Mouse (Mus musculus) splenic B cell, adult 2 months (primary cell): Measurements from ENCODE around the gene Gcfc2.
A peak's percentile ranks its signal among the peaks of the same experiment; 100 is the strongest.

Experiments used
- DNase-seq: peaks from one replicate; pipeline ENCODE4 v3.0.0-alpha.2; 2011; ENCODE audit warnings: low read depth, low spot score
- H3K27me3 ChIP-seq: 2 replicates; pipeline ENCODE4 v1.6.1; 2012; ENCODE audit warnings: mild to moderate bottlenecking, low read length, moderate library complexity, mixed read lengths; ENCODE audit not compliant: control insufficient read depth, poor library complexity, insufficient read depth, severe bottlenecking
- H3K36me3 ChIP-seq: 2 replicates; pipeline ENCODE4 v1.6.1; 2012; ENCODE audit warnings: mild to moderate bottlenecking, low read length, moderate library complexity, mixed read lengths; ENCODE audit not compliant: control insufficient read depth, poor library complexity, insufficient read depth, severe bottlenecking

The Gcfc2 gene

GRCm38 (mm10) chr6:81923523-81924142 lies at the start of gene Gcfc2:
Gcfc2 (plus strand) TSS chr6:81923669.
- no peaks in the 10 kb centered on the region for H3K36me3 ChIP-seq
- peak; percentile 94 for DNase-seq
- H3K27me3 ChIP-seq: no peaks in the 10 kb centered on the region

DNA sequence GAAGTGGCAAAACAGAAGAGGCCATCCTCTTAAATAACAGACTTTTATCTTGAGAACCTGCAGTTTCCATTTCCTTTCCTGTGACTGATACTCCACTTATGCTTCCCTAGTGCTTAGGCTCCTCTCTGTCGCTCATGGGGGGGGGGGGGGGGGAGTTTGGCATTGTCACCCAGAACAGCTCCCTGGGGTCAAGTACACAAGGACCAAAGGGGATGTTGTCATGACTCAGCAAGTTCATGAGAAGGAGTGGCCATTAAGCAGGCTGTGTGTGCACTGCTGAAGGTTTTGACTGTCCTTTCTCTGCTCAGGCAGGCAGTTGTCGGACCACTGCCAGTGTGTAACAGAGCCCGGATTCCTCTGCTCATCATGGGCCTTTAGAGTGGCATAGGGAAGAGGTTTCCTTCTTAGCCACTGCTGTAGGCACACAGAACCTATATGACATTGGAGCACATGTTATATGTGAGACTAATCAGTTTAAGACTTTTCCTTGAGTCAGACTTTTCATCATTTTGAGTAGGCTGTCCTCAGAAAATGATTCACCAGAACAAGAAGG lies 27.7 kb upstream of the Gcfc2 start:
- no peak for DNase-seq
- Histone ChIP-seq H3K27me3 (no peaks in the 10 kb centered on the region), H3K36me3 (no peaks in the 10 kb centered on the region)

GRCm38 (mm10) chr6:81910302-81910855 lies 13.1 kb upstream of the Gcfc2 start:
- no peak for DNase-seq
- Histone ChIP-seq H3K27me3 (no peaks in the 10 kb centered on the region), H3K36me3 (no peaks in the 10 kb centered on the region)

DNA sequence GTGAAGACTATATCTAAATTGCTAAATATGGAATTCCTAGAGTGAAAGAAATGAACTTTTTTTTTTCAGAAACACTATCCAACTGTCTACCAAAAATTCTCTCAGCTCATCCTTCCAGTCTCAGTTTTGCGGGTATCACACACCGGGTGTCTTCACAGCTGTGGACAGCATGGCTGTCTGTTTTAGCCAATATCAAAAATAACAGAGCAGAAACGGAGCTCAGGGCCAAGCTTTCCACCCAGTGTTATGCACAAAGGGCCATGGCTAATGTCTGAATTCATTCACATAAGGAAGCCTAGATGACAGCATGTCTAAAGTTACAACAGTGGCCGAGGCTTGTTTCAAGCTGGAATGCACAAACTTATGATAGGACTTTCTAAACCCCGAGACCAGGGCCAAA lies 12.2 kb upstream of the Gcfc2 start:
- H3K36me3 ChIP-seq: no peaks in the 10 kb centered on the region
- DNase-seq: no peak
- H3K27me3 ChIP-seq: no peaks in the 10 kb centered on the region

- DNase-seq: no peak
- no peaks in the 10 kb centered on the region for H3K27me3 ChIP-seq
- H3K36me3 ChIP-seq: no peaks in the 10 kb centered on the region
Observed at GRCm38 (mm10) chr6:81911713-81912112, 11.8 kb upstream of the Gcfc2 start.

DNA sequence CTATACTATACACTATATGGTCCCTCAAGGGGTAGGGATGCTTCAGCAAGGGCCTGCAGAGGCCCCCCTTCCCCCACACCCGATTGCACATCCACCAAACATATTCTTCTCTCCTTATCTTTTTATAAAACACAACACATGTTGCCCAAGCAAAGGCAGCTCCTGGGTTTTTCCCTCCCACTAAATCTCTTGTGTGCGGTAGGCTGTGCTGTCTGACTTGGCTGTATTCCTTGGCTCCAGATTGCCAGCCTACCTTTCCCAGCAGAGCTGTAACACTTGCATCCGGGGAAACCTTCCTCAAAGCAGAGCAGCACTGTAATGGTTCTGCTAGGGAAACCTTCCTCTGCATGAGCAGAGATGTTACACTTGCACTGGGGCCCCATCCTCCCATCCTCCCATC lies 11.3 kb upstream of the Gcfc2 start:
- H3K27me3 ChIP-seq: no peaks in the 10 kb centered on the region
- no peaks in the 10 kb centered on the region for H3K36me3 ChIP-seq
- DNase-seq: no peak

DNA sequence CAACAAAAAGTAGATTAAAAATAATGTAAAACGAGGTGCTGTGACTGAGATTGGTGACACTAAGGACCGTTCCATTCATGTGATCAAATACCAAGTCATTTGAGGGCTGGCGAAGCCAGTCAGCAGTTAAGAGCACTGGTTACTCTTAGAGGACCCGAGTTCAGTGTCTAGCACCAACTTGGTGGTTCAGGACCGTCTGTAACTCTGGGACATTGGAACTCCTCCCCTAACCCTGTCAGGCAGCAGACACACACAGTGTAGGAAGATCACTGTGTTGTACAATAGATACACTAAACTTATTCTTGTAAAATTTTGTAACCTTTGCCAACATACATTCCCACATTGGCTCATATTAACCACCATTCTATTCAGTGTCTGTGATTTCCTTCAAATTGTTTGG lies 835 bp downstream of the Gcfc2 start:
- Histone ChIP-seq H3K27me3 (no peaks in the 10 kb centered on the region), H3K36me3 (no peaks in the 10 kb centered on the region)
- DNase-seq: peak; percentile 4

GRCm38 (mm10) chr6:81929402-81929801 lies 5.9 kb downstream of the Gcfc2 start:
- Histone ChIP-seq H3K36me3 (peaks cover 3% of the 10 kb centered on the region; the same call in 1 of the 2 replicates), H3K27me3 (no peaks in the 10 kb centered on the region)
- DNase-seq: no peak

DNA sequence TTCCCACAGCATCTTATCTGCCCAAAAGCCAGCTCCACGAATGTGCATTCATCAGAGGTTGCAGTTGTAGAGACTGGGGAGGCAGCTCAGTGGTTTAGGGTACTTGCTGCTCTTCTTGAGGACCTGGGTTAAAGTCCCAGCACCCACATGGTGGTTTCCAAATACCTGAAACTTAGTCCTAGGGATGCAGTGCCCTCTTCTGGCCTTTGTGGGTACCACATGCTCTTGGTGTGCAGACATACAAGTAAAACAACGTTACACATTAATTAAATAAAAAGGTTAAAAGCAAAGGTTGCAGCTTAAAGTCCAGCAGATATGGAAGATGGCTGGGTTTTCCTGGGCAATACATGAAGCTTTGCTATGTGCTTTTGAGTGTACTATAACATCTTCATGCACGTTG lies 9.8 kb downstream of the Gcfc2 start:
- H3K27me3 ChIP-seq: no peaks in the 10 kb centered on the region
- peak; percentile 17 for DNase-seq
- peaks cover 6% of the 10 kb centered on the region; the same call in 1 of the 2 replicates for H3K36me3 ChIP-seq

- no peaks in the 10 kb centered on the region for H3K27me3 ChIP-seq
- no peak for DNase-seq
Observed at GRCm38 (mm10) chr6:81941718-81942117, 18.2 kb downstream of the Gcfc2 start.

DNA sequence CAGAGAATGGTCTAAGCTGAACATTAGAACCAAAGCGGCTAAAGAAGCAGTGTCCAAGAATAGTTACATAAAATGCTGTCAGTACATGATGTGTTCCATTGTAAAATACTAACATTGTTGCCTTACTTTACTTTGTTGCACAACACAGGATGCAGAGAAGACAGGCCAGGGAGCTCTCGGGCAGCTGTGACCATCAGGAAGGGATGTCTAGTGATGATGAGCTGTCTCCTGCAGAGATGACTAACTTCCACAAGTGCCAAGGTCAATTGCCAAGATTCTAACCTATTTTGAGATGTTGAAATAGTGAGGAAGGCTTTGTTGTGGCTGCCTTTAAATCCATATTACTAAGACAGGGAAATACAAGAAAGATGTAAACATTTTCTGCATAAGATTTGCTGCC lies 19.8 kb downstream of the Gcfc2 start:
- H3K27me3 ChIP-seq: no peaks in the 10 kb centered on the region
- no peak for DNase-seq
- H3K36me3 ChIP-seq: peaks cover 8% of the 10 kb centered on the region

More at GRCm38 (mm10) chr6:81941718-81942117, 18.2 kb downstream of the Gcfc2 start:
- peaks cover 11% of the 10 kb centered on the region for H3K36me3 ChIP-seq

DNA sequence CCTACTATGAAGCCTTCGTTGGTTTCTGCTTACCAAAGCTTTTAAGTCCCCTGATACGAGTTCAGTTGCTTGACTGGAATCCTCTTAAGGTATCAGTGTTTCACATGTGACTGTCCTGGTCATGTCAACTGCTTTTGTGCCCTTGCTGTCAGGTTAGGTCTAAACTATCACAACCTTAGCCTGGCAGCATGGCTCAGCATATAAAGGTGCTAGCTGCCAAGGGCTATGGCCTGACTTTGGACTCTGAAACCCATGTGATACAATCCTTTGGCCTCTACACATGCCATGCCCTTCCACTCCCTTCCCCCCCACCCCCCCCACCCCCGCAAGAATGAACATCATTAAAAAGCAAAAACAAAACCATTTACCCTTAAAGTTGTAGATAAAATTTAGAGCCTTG lies 21.0 kb downstream of the Gcfc2 start:
- H3K36me3 ChIP-seq: peaks cover 8% of the 10 kb centered on the region
- H3K27me3 ChIP-seq: no peaks in the 10 kb centered on the region
- no peak for DNase-seq

- Histone ChIP-seq H3K36me3 (peaks cover 4% of the 10 kb centered on the region), H3K27me3 (no peaks in the 10 kb centered on the region)
- no peak for DNase-seq
Observed at GRCm38 (mm10) chr6:81946906-81947305, 23.4 kb downstream of the Gcfc2 start.

DNA sequence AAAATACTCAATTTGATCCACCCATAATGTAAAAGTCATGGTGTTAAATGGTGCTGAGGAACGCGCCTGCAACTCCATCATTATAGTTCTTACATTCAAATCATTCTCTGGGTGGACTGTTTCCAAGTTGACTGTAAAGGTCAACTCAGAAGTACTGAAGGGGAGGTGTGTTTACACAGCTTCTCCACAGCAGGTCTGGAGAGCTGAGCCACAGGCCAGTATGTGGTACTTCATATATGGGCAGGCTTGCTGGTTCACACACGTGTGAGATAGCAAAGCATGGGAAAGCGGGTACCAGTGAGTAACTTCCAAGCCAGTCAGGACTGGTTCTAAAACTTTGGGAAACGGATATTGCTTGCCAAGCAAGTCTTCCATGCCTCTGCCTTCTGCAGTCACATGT lies 31.7 kb downstream of the Gcfc2 start:
- no peak for DNase-seq
- Histone ChIP-seq H3K36me3 (peaks cover 4% of the 10 kb centered on the region; the same call in 1 of the 2 replicates), H3K27me3 (no peaks in the 10 kb centered on the region)

DNA sequence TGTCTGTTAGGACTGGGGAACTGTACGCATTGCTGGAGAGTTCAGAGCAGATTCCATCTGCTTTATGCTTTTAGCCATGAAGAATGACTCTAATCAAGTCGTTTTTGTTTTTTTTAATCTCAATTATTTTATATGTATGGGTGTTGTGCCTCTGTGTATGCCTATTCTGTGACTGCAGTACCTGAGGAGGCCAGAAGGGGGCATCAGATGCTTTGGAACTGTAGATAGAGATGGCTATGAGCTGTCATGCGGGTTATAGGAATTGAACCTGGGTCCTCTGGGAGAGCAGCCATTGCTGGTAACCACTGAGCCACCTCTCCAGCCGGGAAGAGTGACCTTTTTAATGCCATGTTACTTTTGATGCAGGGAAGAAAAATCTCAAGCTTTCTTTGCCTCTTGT lies 32.9 kb downstream of the Gcfc2 start:
- Histone ChIP-seq H3K36me3 (peaks cover 6% of the 10 kb centered on the region), H3K27me3 (no peaks in the 10 kb centered on the region)
- peak; percentile 32 for DNase-seq
